In genomic region chr2:79815708-79816484, GRCm38 (mm10) we compare ENCODE assay signal across 30 mouse cellular contexts.
DNase-seq lines count a peak whose midpoint lies in the region; ATAC-seq and TF ChIP-seq lines count a peak whose summit lies in the region.
"Had no signal": no experiment of that assay in that cellular context is flagged by ENCODE, and none has a peak within 500 bp of the region (broad histone marks: within the 10 kb centered on the region; RNA-seq: fewer than 3 reads in every experiment).

No protein-coding gene starts in this region.

- H3K9me3 ChIP-seq in intestine, embryonic 15.5 days: no peaks in the 10 kb centered on the region
- H3K9me3 ChIP-seq in intestine, postnatal 0 days (ENCODE audit: control insufficient read depth): no peaks in the 10 kb centered on the region
- no peaks in the 10 kb centered on the region for H3K9me3 ChIP-seq in embryonic facial prominence, embryonic 10.5 days
- H3K9me3 ChIP-seq in stomach, embryonic 16.5 days (replicated peaks; ENCODE audit: control insufficient read depth, low read length): no peaks in the 10 kb centered on the region
- H3K9me3 ChIP-seq: forebrain, embryonic 12.5 days; heart, embryonic 15.5 days; limb, embryonic 10.5 days; limb, embryonic 15.5 days; liver, embryonic 13.5 days had no signal

- H3K27me3 ChIP-seq in intestine, embryonic 15.5 days (replicated peaks): no peaks in the 10 kb centered on the region
- H3K27me3 ChIP-seq in intestine, postnatal 0 days (replicated peaks; ENCODE audit: control insufficient read depth, insufficient read depth, low read length): no peaks in the 10 kb centered on the region
- no peaks in the 10 kb centered on the region for H3K27me3 ChIP-seq in embryonic facial prominence, embryonic 10.5 days (replicated peaks; ENCODE audit: low read depth, poor library complexity, severe bottlenecking)
- no peaks in the 10 kb centered on the region for H3K27me3 ChIP-seq in stomach, embryonic 16.5 days (ENCODE audit: control insufficient read depth, insufficient read depth, low read length)
- H3K27me3 ChIP-seq: forebrain, embryonic 12.5 days; heart, embryonic 15.5 days; limb, embryonic 15.5 days; liver, embryonic 13.5 days had no signal

- peak; percentile 41 to 65 for DNase-seq in kidney, postnatal 4 days
- DNase-seq in kidney, adult 18-20 months: no peak
- peak; percentile 39 for DNase-seq in embryonic facial prominence, embryonic 10.5 days (ENCODE audit: low spot score)
- no peak for DNase-seq in adrenal gland, adult (ENCODE audit: inconsistent age in 2 of 2, low spot score in 1 of 2)
- DNase-seq: adrenal gland, adult 2 months; adrenal gland, postnatal 36 days; cerebellum, adult 18-20 months; cerebellum, postnatal 10 days; forebrain, postnatal 0 days; gastrocnemius, postnatal 14 days; kidney, postnatal 36 days; layer of hippocampus, postnatal 36 days; liver, embryonic 13.5 days; lung, adult 18-20 months; lung, postnatal 10 days; midbrain, embryonic 14.5 days; retina, postnatal 1 day; right cerebral cortex, postnatal 14 days; thymus, adult 2 months; thymus, postnatal 4 days had no signal

- H3K4me2 ChIP-seq in intestine, embryonic 15.5 days (replicated peaks): no peak overlapping the region
- no peak overlapping the region for H3K4me2 ChIP-seq in intestine, postnatal 0 days (replicated peaks; ENCODE audit: low read depth)
- H3K4me2 ChIP-seq in stomach, embryonic 16.5 days (ENCODE audit: low read depth, low read length): no peak overlapping the region
- H3K4me2 ChIP-seq: forebrain, embryonic 12.5 days; heart, embryonic 15.5 days; limb, embryonic 15.5 days; liver, embryonic 13.5 days had no signal

- peak; percentile 28; the same call in 1 of the 2 replicates for ATAC-seq in intestine, embryonic 15.5 days
- no peak for ATAC-seq in intestine, postnatal 0 days
- ATAC-seq in stomach, embryonic 16.5 days (ENCODE audit: insufficient read depth, low FRiP score): peak; percentile 72; the same call in 1 of the 2 replicates
- ATAC-seq: CD4-positive, CD25-positive, alpha-beta regulatory T cell, adult 4 months; forebrain, postnatal 0 days; hindbrain, embryonic 16.5 days had no signal

- no peak overlapping the region for H3K9ac ChIP-seq in intestine, embryonic 15.5 days
- H3K9ac ChIP-seq in intestine, postnatal 0 days (ENCODE audit: low read depth, low read length): no peak overlapping the region
- no peak overlapping the region for H3K9ac ChIP-seq in stomach, embryonic 16.5 days (ENCODE audit: low read length)
- H3K9ac ChIP-seq: forebrain, embryonic 12.5 days; forebrain, postnatal 0 days; heart, embryonic 15.5 days; limb, embryonic 15.5 days; liver, embryonic 13.5 days had no signal

- no peak overlapping the region for H3K27ac ChIP-seq in intestine, embryonic 15.5 days
- H3K27ac ChIP-seq in intestine, postnatal 0 days (ENCODE audit: low read depth, low read length): no peak overlapping the region
- H3K27ac ChIP-seq in embryonic facial prominence, embryonic 10.5 days (replicated peaks): no peak overlapping the region
- no peak overlapping the region for H3K27ac ChIP-seq in stomach, embryonic 16.5 days (ENCODE audit: low read length)
- H3K27ac ChIP-seq: forebrain, embryonic 12.5 days; heart, embryonic 15.5 days; limb, embryonic 10.5 days; limb, embryonic 15.5 days; liver, embryonic 13.5 days had no signal

- H3K4me3 ChIP-seq in intestine, embryonic 15.5 days (replicated peaks): no peak overlapping the region
- H3K4me3 ChIP-seq in intestine, postnatal 0 days (ENCODE audit: low read depth, low read length): no peak overlapping the region
- H3K4me3 ChIP-seq in embryonic facial prominence, embryonic 10.5 days: no peak overlapping the region
- H3K4me3 ChIP-seq in stomach, embryonic 16.5 days (replicated peaks; ENCODE audit: low read length): no peak overlapping the region
- H3K4me3 ChIP-seq: erythroblast, embryonic 14.5 days; forebrain, embryonic 12.5 days; heart, embryonic 15.5 days; limb, embryonic 10.5 days; limb, embryonic 15.5 days; liver, embryonic 13.5 days had no signal

- no peaks in the 10 kb centered on the region for H3K36me3 ChIP-seq in intestine, embryonic 15.5 days
- no peaks in the 10 kb centered on the region for H3K36me3 ChIP-seq in intestine, postnatal 0 days (ENCODE audit: control insufficient read depth, insufficient read depth)
- H3K36me3 ChIP-seq in embryonic facial prominence, embryonic 10.5 days (replicated peaks): no peaks in the 10 kb centered on the region
- no peaks in the 10 kb centered on the region for H3K36me3 ChIP-seq in stomach, embryonic 16.5 days (ENCODE audit: control insufficient read depth, insufficient read depth, low read length)
- H3K36me3 ChIP-seq: forebrain, embryonic 12.5 days; heart, embryonic 15.5 days; limb, embryonic 10.5 days; limb, embryonic 15.5 days; liver, embryonic 13.5 days had no signal

- no peaks in the 10 kb centered on the region for H3K4me1 ChIP-seq in intestine, embryonic 15.5 days (replicated peaks)
- H3K4me1 ChIP-seq in intestine, postnatal 0 days (replicated peaks; ENCODE audit: control insufficient read depth, insufficient read depth, low read length): no peaks in the 10 kb centered on the region
- H3K4me1 ChIP-seq in embryonic facial prominence, embryonic 10.5 days: peaks cover 10% of the 10 kb centered on the region; the same call in 1 of the 2 replicates
- 0 out of 2 replicates have a peak, but pooled peaks cover 3% of the 10 kb centered on the region for H3K4me1 ChIP-seq in stomach, embryonic 16.5 days (ENCODE audit: control insufficient read depth, insufficient read depth, low read length)
- H3K4me1 ChIP-seq: forebrain, embryonic 12.5 days; heart, embryonic 15.5 days; limb, embryonic 10.5 days; limb, embryonic 15.5 days; liver, embryonic 13.5 days had no signal

- WGBS in intestine, embryonic 15.5 days: 38% methylated on average over 3 of the region's 3 CpGs
- 58% methylated on average over 3 of the region's 3 CpGs for WGBS in intestine, postnatal 0 days
- WGBS in embryonic facial prominence, embryonic 10.5 days: 42% methylated on average over 3 of the region's 3 CpGs
- 27% methylated on average over 3 of the region's 3 CpGs for WGBS in stomach, embryonic 16.5 days

- TF ChIP-seq CTCF in intestine, postnatal 0 days (IDR thresholded peaks at IDR 0.05; ENCODE audit: low read depth): no peak

Comparison
In these comparisons a context has a peak if more than half of its experiments do, and no peak if none do; other contexts are left out.
1. DNase-seq: peak in kidney, postnatal 4 days (2 of 2) and embryonic facial prominence, embryonic 10.5 days (single experiment); none in kidney, adult 18-20 months (single experiment) and adrenal gland, adult (0 of 2).